Mouse (Mus musculus) bone marrow macrophage, adult 2 months (primary cell): ENCODE results near the gene Ftsj3.

Experiments used
- CTCF ChIP-seq: IDR thresholded peaks from 2 replicates; pipeline ENCODE4 v1.5.1; 2012; ENCODE audit warnings: low read depth, mild to moderate bottlenecking, low read length, moderate library complexity
- POLR2A ChIP-seq: IDR thresholded peaks from 2 replicates; pipeline ENCODE4 v1.6.1; 2012; ENCODE audit warnings: mild to moderate bottlenecking, low read depth, low read length, borderline replicate concordance

DNA sequence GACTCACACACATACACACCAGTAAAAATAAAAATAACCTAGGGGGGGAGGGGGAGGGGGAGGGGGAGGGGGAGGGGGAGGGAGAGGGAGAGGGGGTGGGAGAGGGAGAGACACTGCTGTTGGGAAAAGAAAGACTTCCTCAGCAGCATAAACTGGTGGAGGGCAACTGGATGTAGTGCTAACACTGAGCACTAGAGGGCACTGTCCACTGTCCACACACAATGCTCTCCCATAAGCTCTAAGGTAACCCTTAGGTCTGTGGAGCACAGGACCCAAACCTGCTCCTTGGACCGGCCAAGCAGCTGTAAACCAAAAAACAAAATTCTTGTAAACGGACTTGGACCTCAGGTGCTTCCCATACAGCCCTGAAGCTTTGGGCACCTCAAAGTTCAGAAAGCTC lies 46.8 kb upstream of the Ftsj3 start:
- TF ChIP-seq POLR2A (no peak), CTCF (peak; percentile 51)
